Mouse (Mus musculus): ENCODE measurements around the gene Vangl1.

Vangl1 gene

GRCm38 (mm10) chr3:102142947-102143346 lies 61.5 kb downstream of the Vangl1 start:
- DNase-seq (ENCODE audit: low read depth) = no peak

GRCm38 (mm10) chr3:102141893-102142292 lies 62.6 kb downstream of the Vangl1 start:
- DNase-seq (ENCODE audit: low read depth) = no peak

- no peak for DNase-seq (ENCODE audit: low read depth)
These were observed 63.0 kb downstream of the Vangl1 start for GRCm38 (mm10) chr3:102141451-102141850.

GRCm38 (mm10) chr3:102140606-102141005 lies 63.9 kb downstream of the Vangl1 start:
- no peak for DNase-seq (ENCODE audit: low read depth)

- no peak for DNase-seq (ENCODE audit: low read depth)
These were observed 65.6 kb downstream of the Vangl1 start for GRCm38 (mm10) chr3:102138899-102139298.

GRCm38 (mm10) chr3:102137158-102137557 lies 67.3 kb downstream of the Vangl1 start:
- DNase-seq (ENCODE audit: low read depth) = no peak

- DNase-seq (ENCODE audit: low read depth) = no peak
These were observed 68.9 kb downstream of the Vangl1 start for GRCm38 (mm10) chr3:102135389-102136113.

- DNase-seq (ENCODE audit: low read depth) = no peak
These were observed 72.7 kb downstream of the Vangl1 start for GRCm38 (mm10) chr3:102131627-102132324.

GRCm38 (mm10) chr3:102130478-102130877 lies 74.0 kb downstream of the Vangl1 start:
- DNase-seq (ENCODE audit: low read depth) = no peak

- no peak for DNase-seq (ENCODE audit: low read depth)
These were observed 76.3 kb downstream of the Vangl1 start for GRCm38 (mm10) chr3:102128242-102128641.

- DNase-seq (ENCODE audit: low read depth) = no peak
These were observed 77.4 kb downstream of the Vangl1 start for GRCm38 (mm10) chr3:102127114-102127513.

GRCm38 (mm10) chr3:102125546-102125945 lies 78.9 kb downstream of the Vangl1 start:
- no peak for DNase-seq (ENCODE audit: low read depth)

- DNase-seq (ENCODE audit: low read depth) = no peak
These were observed 80.8 kb downstream of the Vangl1 start for GRCm38 (mm10) chr3:102123654-102124053.

GRCm38 (mm10) chr3:102122046-102122445 lies 82.4 kb downstream of the Vangl1 start:
- DNase-seq (ENCODE audit: low read depth) = no peak

GRCm38 (mm10) chr3:102120947-102121346 lies 83.5 kb downstream of the Vangl1 start:
- no peak for DNase-seq (ENCODE audit: low read depth)

GRCm38 (mm10) chr3:102111979-102112599 lies 92.4 kb downstream of the Vangl1 start:
- DNase-seq (ENCODE audit: low read depth) = no peak

- DNase-seq (ENCODE audit: low read depth) = no peak
These were observed 96.3 kb downstream of the Vangl1 start for GRCm38 (mm10) chr3:102108201-102108600.

- no peak for DNase-seq (ENCODE audit: low read depth)
These were observed 100.5 kb downstream of the Vangl1 start for GRCm38 (mm10) chr3:102103811-102104565.
